Mouse (Mus musculus) lung, postnatal 0 days (tissue): ENCODE measurements around the gene Elmsan1.

Experiments
- CTCF ChIP-seq: IDR thresholded peaks from 2 replicates; pipeline ENCODE4 v1.5.1; 2016; ENCODE audit warnings: antibody characterized with exemption, mild to moderate bottlenecking
- EP300 ChIP-seq: IDR thresholded peaks from 2 replicates; pipeline ENCODE4 v1.6.1; 2016; ENCODE audit warnings: antibody characterized with exemption, mild to moderate bottlenecking, control low read depth

DNA sequence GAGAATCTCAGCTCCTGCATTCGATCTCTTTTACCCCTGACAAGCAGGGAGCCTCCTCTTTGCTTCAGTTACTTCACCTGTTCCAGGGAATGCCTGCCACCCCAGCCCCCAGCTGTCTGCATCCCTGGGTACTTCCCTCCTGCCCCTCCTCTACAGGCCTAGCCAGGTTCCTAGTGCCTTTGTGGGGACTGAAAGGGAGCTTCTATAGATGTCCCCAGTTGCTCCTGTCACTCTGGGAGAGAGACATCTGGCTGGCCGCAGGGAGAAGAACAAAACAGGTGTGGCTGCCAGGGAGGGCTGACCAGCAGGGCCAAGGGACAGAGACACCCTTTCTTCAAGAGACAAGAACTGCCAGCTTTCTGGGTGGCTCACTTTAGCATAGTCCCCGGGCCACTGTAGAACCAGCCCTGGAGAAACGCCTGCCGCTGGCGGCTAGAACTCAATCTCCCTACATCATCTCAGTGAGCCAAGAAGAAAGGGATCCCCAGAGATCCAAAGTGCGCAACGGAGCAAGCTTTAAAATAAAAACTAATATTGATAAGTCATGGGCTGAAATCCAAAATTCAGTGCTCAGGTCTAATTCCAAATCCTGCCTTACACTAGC, 20.5 kb downstream of the Elmsan1 start:
- TF ChIP-seq EP300: no peak
- TF ChIP-seq CTCF: no peak
